Mouse (Mus musculus) right cerebral cortex, adult 2 months (tissue): ENCODE measurements around the gene Cachd1.

Experiments used
- DNase-seq, 2 experiments: peaks; one replicate each; pipeline ENCODE4 v3.0.0; 2021 to 2022; ENCODE audit warnings: low spot score in 2 of 2

The Cachd1 gene

GRCm38 (mm10) chr4:100776043-100776870 lies at the start of gene Cachd1:
Cachd1 (plus strand) TSS chr4:100776675.
- DNase-seq = peak; percentile 41 to 65

DNA sequence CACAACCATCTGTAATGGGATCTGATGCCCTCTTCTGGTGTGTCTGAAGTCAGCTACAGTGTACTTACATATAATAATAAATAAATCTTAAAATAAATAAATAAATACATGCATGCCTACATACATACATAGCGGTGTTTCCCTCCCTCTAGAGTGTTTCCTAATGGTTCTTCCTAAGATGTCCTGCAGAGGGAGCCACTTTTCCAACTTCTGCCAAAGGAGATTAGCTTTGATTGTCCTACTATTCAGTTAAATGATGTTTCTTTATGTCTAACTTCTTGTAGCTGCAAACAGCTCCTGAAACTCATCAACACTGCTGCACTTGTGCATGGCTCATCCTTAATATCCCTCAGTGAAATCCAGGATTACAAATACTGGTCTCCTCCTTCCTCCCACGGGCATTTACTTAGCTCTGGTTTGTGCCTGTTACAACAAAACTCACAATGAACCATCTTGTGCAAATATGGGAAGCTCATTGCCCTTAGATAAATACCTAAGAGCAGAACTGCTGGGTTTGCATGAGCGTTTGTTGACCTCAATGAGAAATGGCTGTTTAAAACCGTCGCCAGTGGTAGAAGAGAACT lies 47.5 kb upstream of the Cachd1 start:
- no peak for DNase-seq

- DNase-seq = no peak
These were observed 41.2 kb upstream of the Cachd1 start for GRCm38 (mm10) chr4:100735098-100735935.

GRCm38 (mm10) chr4:100735936-100736349 lies 40.5 kb upstream of the Cachd1 start:
- no peak for DNase-seq

DNA sequence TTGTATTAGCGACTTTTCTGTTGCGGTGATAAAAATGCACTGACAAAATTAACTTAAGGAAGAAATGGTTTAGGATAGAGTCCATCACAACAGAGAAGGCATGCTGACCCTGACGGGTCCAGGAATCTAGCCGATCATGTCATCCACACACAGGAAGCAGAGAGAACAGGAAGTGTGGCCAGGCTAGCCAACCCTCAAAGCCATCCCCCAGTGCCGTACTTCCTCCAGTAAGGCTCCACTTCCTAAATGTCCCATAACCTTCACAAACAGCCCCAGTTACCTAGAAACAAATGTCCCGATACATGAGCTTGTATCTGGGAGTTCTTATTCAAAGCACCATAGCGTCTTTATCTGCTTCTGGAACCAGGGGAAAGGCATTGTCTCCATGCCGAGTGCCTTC lies 32.9 kb upstream of the Cachd1 start:
- no peak for DNase-seq

GRCm38 (mm10) chr4:100752278-100752677 lies 24.2 kb upstream of the Cachd1 start:
- no peak for DNase-seq

GRCm38 (mm10) chr4:100755632-100756031 lies 20.8 kb upstream of the Cachd1 start:
- DNase-seq = no peak

- DNase-seq = no peak
These were observed 20.0 kb upstream of the Cachd1 start for GRCm38 (mm10) chr4:100756499-100756898.

DNA sequence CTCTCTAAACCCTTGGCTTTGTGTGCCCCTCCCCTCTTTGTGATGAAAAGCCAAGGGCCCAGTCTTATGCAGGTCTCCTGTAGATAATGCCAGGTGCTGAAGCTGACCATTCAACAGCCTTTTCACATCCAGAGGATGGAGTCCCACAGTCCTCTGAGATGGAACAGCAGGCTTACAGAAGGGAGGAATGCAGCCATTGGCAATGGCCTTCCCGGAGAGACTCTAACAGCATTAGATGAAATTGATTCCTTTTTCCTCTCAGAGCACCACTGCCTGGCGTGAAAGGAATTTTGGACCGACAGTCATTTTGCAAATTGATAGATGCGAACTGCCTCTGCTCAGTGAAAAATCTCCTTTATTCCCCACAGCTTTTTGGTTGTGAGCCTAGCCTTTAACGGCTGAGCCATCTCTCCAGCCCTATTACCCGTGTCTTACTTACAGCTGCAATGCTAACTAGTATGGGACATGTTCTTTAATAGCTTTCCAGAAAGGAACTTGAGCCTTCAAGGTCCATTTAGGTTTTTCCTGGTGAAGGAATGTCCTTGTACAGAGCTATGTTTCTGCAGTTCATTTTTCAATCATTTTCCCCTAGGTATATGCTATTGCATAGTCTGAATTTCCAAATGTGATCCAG lies 18.1 kb upstream of the Cachd1 start:
- no peak for DNase-seq

- no peak for DNase-seq
These were observed 16.9 kb upstream of the Cachd1 start for GRCm38 (mm10) chr4:100759603-100760002.

- DNase-seq = no peak
These were observed 16.1 kb upstream of the Cachd1 start for GRCm38 (mm10) chr4:100760416-100760815.

DNA sequence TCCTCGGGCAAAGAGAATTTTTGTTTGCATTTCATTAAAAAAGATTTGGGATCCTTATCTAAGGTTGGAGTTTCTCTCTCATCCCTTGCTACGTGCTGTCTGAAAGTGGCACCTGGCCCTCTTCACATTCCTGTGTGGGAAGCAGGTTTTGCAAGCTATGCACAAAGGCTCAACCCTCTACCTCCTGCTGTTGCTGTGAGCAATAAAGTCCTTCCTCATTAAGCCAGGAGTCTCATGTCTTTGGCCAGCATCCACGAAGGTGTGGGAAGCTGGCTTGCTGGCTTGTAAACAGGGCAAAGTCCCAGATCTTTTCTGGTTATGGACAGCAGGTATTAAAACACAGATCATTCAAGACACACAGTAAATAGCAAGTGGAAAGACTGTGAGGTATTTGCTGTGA lies 7.9 kb upstream of the Cachd1 start:
- DNase-seq = no peak

- DNase-seq = peak in 1 of 2 experiments; percentile 24
These were observed 448 bp downstream of the Cachd1 start for GRCm38 (mm10) chr4:100776871-100777375.

DNA sequence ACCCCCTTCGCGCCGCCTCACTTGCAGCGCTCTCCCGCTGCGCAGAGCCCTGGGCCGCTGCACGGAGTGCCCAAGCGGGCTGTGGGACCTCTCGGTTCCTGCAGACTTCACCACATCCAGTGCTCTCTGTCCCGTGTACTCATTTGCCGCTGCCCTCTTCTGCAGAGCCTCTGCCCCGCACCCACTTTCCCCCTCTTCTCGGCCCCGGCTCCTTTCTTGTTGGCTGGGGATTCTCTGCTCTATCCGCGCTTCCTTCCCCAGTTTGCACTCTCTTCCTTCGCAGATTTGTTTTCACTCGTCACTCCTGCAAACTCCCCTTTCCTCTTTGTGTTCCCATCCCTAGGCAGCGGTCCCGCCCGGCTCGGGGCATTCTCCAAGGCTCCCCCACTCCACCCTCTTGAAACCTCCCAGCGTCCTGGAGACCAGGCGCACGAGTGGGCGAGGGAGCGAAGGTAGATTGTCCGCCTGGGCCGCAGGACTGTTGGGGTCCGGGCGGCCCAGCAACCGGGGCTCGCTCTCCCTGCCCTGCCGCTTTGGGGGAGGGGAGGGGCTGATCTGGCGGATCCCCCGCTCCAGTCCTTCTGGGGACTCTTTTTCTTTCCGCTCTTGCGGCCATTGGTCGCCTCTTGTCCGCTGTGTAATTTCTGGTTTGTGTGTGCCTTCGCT lies 1.0 kb downstream of the Cachd1 start:
- peak; percentile 8 to 29 for DNase-seq

GRCm38 (mm10) chr4:100778082-100778481 lies 1.6 kb downstream of the Cachd1 start:
- DNase-seq = peak in 1 of 2 experiments; percentile 17

- no peak for DNase-seq
These were observed 2.5 kb downstream of the Cachd1 start for GRCm38 (mm10) chr4:100779023-100779422.

- DNase-seq = no peak
These were observed 3.2 kb downstream of the Cachd1 start for GRCm38 (mm10) chr4:100779695-100780094.

- DNase-seq = no peak
These were observed 4.4 kb downstream of the Cachd1 start for GRCm38 (mm10) chr4:100780911-100781310.

DNA sequence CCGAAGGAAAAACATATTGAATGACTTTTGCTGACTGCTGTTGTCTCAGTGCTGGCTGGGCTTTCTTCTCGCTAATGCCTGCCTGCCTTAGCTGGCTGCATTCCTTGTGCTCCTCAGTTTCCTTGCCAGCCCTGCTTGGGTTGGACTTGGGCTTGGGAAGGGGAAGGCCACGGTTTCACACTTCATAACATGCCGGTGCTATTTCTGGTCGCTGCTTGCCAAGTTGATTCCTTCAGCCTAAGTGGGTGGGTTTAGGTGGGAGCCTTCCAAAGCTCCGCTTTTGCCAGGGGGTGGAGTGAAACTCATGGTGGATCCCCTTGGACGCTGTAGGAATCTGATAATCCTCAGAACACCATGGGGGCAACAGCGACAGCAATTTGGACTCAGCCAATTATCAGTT lies 5.9 kb downstream of the Cachd1 start:
- DNase-seq = no peak

DNA sequence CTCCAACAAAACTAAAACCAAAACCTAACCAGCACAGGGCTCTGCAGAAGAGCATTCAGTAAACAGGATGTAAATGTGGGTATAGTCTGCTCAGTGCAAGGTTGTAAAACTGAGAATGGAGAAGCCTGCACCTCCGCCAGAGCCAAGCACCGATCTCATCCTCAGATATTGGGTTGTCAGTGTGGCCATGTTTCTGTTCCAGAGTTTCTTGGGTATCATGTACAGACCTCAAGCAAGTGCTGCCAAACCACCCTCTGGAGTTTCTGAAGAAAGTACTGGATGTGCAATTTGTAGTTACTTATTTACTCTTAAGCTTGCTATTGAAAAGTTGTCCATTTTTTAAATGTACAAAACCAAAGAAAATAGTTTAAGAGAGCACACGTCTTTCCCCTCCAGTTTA lies 6.4 kb downstream of the Cachd1 start:
- DNase-seq = no peak

DNA sequence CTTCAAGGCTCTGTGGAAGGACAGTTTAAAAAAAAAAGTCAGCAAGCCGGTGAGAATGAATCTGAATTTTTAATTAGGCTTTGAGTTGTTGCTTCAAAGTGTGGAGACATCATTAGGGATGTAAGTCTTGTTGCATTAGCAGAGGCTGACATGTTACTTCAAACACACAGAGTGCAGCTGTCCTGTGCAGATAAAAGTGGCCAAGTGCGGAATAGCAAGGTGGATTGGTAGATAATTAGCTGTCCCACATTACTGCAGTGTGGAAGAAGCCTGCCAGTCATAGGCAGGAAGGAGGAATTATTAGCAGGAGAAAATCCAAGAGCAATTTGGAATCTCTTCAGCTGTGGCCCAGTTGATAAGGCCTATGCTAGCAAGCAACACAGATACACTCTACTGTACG lies 10.7 kb downstream of the Cachd1 start:
- DNase-seq = no peak
